Mouse (Mus musculus): ENCODE measurements around the gene Usp39.

Usp39 gene

DNA sequence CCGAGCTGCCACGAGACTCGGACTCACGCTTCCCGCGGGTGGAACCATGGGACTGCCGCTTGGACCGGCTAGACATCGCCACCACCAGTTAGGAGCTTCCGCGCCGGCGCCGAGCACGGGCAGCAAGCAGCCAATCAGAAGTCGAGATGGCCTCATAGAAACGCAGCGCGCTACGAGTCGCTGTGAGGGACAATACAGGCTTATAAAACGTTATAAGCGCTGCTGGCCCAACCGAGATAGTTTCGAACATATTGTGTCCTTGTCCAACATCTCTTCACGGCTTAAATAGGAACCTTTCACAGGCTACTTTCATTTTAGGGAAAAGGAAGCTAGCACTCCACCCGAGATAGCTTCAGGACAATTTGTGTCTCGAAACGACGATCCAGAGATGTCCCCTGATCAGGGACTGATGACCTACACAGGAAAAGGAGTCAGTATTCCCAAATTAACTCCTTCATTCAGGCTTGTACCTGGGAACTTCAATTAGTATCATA, at the start of gene Usp39:
Gene Usp39, minus strand, starts transcription at position 111 of the 494 bp plus-strand sequence.
- peak; percentile 95 for DNase-seq (ENCODE audit: low read depth, low spot score)

DNA sequence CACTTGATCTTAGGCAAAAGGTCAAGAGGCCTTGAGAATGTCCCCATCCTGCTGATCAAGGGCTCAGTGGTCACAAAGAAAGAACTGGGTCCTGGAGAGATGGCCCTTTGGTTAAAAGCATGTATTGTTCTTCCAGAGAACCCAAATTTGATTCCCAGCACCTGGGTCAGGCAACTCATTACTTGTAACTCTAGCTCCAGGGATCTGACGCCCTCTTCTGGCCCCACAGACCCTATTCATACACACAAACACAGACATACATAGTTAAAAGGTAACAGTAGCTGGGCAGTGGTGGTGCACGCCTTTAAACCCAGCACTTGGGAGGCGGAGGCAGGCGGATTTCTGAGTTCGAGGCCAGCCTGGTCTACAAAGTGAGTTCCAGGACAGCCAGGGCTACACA, 47.4 kb upstream of the Usp39 start:
- no peak for DNase-seq (ENCODE audit: low read depth, low spot score)

DNA sequence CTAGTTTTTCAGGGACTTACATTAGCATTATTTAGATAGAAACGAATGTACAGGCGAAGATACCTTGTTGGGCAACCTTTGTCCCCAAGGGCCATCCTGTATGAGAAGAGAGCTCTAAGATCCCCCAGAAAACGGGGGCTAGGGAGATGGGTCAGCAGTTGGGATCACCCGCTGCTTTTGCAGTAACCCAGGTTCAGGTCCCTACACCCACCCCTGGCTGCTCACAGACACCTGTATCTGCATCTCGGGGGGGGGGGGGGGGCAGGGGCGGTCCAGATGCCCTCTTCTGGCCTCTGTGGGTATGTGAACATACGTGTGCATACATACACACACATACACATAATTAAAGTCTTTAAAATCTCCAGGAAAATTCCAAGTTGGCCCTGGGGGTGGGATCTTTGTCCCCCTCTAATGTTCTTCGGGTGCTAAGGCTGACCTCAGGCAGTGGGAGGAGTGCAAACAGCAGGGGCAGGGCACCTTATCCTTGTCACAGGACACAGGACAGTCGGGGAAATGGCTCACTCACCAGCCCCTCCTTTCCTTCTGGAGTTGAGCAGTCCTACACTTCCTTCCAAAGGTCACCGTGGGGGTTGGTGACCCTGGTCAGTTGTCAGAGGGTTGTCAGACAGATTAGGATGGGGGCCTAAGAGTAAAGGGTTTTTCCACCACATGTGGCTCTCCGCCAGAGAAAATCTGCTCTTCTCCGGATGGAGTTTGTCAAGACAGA, 46.0 kb upstream of the Usp39 start:
- DNase-seq (ENCODE audit: low read depth, low spot score), result peak; percentile 59

DNA sequence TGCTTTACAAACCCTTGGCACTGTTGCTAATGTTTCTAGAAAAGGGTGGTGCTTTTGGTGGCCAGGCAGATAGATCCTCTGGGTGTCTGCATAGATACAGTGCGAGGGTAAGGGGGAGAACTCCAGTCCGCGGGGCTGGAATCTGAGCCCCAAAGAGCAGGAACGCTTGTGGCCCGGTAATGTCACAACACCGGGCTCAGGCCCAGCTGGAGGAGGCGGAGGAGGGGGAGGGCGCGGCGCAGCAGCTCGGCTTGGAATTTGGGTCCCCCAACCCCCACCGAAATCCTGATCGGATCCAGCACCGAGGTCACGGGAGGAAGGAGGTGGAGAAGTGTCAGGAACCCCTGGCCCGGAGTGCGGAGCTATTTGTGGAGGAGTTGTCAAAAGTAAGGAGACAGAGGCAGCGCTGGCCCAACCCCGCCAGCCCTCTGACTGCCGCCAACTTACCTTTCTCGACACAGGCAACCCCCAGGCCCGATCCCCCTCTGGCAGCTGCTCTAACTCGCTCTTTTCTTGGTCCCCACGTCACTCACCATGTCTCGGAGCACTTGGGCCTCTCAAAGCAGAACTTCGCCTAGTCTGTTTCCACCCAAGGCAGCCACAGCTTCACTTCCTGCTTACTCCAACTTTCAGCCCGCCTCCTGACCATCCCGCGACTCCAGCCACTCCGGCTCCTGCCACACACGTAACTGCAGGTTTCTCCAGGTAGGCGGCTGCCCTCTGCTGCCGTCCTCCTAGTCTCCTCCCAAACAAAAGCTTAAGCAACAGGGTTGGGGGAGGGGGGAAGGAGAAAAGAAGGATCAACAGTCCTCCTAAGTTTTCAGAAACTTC, 45.2 kb upstream of the Usp39 start, which contains the start of gene Vamp8:
Gene Vamp8, minus strand, starts transcription at position 763 of the 831 bp plus-strand sequence.
- peak; percentile 71 for DNase-seq (ENCODE audit: low read depth, low spot score)

DNA sequence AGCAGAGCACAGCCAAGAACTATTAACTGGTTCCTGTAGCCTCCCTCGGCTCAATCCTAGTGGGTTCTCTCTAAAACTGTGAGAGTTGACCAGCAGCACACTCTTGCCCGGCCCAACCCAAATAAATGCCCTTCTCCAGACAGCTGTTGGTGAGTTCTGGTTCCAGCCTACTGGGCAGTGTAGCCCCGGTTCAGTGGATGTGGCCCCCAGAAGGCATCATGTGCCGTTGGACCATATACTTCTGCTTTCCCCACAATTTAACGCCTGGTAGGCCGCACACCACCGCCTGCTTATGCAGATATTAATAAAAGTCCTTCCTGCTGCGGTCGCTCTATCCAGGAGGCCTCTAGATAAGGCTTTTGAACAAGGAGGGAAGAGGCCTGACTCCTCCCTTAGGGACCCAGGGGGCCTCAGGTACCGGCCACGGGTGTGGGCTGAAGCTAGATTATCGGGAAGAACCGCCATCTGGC, 44.5 kb upstream of the Usp39 start:
- no peak for DNase-seq (ENCODE audit: low read depth, low spot score)

DNA sequence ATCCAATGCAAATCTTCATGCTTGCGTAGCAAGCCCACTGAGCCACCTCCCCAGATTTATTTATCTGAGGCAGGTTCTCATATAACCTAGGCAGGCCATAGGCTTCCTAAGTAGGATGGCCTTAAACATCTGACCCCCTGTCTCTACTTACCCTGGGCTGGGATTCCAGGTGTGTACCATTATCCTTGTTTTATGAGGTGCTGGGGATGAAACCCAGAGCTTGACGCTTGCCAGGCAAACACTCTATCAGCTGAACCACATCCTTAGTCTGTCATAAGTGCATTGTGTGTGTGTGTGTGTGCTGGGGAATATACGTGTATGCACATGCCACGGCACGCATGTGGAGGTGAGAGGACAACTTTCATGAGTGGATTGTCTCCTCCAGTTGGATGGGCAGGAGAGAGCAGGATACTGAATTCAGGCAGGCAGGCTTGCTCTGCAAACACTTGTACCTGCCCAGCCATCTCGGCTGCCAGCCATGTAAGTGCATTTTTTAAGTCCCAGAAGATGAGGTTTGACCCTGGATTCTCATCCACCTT, 43.9 kb upstream of the Usp39 start:
- no peak for DNase-seq (ENCODE audit: low read depth, low spot score)

DNA sequence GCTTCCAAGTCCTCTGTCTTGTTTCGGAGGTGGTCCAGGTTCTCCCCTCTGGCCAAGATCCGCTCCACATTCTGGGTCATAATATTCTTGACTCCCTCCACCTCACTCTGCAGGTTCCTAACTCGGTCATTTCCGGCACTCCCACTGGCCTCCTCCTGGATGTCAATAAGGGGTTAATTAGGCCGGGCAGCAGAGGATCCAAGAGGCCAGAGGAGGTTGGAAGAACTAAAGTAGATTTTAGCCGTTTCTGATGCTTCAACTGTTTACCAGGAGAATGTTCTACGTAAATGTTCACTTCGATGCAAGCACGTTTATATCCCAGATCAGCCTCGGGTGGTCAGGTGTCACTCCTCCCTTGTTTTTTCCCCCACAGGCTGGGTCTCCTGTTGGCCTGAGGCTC, 43.3 kb upstream of the Usp39 start:
- DNase-seq (ENCODE audit: low read depth, low spot score), result no peak

DNA sequence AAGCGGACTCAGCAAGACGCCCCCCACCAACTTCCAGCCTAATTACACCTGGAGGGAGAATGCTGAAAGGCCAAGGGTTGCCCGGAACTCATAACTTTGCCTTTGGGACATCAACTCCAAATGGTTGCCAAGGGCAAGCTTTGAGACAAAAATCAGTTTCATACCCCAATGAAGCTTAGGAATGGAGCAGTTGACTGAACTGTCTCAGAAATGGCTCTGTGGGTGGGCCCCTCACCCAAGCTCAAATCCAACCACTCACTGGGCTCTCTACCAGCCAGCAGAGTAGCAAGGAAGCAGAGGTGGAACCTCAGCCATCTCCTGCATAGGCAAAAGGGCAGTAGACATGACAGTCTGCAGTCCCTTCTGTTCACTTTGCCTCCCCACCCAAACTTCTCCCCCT, 42.8 kb upstream of the Usp39 start:
- no peak for DNase-seq (ENCODE audit: low read depth, low spot score)

DNA sequence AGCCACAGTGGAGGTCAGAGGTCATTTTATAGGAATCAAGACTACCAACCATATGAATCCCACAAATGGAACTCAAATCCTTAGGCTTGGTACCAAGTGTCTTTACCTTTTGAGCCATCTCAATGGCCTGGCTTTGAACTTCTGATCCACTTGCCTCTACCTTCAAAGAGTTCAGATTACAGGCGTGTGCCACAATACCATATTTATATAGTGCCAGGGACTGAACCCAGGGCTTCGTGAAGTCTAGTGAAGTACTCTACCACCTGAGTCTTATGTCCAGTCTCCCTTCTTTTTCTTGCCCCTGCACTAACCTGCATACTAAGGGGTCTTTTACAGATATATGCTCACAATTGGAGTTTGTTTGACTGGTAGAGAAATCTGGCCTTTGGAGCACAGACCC, 41.6 kb upstream of the Usp39 start:
- no peak for DNase-seq (ENCODE audit: low read depth, low spot score)

DNA sequence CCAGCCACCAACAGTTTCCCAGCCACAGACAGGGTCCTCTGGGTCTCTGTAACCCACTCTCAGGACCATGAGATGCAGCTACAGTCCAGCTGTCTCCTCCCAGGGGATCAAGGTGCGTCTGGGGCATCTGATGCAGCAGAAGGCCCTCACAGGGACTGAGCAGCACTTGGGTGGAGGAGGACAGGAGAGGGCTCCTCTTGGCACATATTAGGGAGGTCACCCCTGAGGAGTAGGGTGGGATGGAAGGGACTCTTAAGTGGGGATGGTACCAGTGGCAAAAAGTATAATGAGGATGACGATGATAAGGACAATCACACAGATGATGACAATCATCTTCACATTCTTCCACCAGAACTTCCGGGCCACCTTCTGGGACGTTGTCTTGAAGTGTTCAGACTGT, 40.3 kb upstream of the Usp39 start:
- DNase-seq (ENCODE audit: low read depth, low spot score), result no peak

DNA sequence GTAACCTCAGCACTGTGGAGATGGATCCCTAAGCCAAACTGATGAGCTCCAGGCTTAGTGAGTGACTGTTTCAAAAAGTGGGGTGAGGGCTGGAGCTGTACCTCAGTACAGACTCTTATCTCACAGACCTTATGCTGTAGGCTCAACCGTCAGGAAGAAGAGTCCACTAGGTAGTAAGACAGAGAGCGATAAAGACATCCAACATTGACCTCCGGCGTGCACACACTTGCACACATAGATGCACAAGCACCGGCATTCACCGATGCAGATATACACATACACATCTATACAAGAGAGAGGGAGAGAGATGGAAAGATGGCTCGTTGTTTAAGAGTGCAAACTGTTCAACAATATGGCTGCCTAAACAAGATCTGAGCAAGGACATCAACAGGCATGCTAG, 39.0 kb upstream of the Usp39 start:
- DNase-seq (ENCODE audit: low read depth, low spot score), result no peak

DNA sequence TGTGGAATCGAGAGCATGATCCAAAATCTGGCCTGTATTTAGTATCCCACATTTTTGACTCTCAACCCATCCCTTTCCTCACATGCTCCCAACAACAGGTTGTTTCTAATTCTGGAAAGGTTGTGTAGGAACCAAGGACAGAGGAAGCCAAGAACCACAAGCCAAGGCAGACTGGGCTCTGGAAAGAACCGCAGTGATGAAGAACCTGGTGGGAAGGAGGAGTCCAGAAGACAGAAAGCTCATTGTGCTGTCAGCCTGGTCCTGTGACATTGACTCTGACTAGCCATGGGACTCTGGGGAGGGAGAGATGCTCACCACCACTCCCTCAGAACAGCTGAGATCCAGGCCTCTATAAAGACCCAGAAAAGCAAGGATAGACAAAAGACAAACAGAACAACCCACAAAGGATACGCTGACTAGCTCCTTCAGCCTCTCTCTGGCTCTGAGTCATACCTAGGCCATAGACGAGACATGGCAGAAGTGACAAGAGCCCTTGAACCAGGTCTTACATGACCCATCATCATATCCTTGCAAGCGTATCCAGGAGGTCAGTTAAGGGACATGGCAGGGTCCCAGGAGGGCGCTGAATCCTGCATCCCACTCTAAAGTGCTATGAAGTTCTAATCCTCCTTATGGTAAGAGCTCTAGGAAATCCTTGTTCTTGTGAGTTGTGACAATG, 38.3 kb upstream of the Usp39 start:
- DNase-seq (ENCODE audit: low read depth, low spot score), result no peak

DNA sequence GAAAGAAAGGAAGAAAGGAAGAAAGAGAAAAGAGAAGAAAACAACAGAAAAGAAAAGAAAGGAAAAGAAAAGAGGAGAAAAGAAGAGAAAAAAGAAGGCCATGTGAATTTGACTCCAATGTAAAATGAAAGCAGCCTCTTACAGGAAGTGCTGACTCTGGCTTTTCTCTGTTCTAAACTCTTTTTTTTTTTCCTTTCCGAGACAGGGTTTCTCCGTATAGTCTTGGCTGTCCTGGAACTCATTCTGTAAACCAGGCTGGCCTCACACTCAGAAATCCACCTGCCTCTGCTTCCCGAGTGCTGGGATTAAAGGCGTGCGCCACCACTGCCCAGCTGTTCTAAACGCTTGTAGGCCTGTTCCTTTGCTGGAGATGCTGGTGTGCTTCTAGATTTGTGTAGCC, 37.5 kb upstream of the Usp39 start:
- peak; percentile 46 for DNase-seq (ENCODE audit: low read depth, low spot score)

DNA sequence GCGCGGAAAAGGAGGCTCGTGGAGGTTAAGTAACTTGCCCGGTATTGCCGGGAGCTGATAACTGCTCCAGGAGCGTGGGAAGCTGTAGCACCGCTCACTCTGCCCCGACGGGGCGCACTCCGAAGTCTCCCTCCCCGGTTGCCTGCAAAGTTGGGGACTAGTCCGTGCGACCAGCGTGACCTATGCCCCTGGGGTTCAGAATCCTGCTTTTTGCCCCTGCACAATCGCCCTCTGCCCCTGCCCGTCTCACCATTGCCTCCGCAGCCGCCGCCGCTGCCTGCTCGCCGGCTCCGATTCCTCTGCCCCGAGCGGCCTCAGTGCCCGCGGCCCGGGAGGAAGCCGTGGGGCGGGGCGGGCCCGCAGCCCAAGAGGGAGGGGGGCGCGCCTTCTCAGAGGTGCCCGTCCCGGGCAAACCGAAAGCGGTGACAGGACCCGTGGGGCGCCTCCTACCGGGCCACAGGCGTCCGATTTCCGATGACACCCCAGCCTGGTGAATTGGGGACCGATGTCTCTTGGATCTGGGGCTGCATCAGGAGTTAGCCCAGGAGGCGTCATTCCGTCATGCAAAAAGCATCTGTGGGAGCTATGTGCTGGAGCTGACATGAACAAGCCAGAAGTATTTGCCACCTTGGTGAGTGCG, 35.3 kb upstream of the Usp39 start, which contains the start of gene Vamp5:
Gene Vamp5, minus strand, starts transcription at position 338 of the 640 bp plus-strand sequence.
- DNase-seq (ENCODE audit: low read depth, low spot score), result peak; percentile 93

DNA sequence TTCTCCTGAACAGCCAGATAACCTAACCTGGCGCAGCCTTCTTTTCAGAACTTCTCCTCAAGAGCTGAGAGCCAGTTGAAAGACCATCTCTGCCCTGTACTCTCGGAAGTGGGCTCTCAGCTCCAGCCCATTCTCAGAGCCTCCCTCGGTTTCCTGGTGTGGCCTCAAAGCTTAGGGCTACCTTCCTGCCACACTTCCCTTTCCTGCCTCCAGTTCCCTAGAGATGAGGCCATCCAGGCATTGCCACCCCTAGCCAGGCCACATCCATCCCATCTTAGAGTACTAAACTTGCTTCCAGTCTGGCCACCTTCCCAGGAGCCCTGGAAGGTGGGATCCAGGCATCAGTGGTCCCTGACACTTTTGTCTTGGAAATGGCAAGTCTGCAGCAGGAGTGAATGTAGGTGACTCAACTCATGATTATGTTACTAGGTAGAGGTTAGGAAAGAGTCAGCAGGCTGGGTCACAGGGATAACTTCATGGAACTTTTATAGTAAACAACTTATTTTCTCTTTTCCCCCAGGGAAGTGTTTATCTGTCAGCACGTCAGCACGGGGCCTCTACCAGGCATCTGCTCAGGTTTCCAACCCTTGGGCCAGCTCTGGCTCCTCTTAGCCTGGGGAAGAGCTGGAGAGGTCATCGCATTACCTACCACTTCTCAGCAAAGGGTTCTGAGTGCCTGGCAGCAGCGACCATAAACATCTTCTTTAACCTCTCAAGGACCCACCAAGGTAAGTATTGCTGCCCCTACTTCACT, 34.6 kb upstream of the Usp39 start:
- DNase-seq (ENCODE audit: low read depth, low spot score), result no peak

DNA sequence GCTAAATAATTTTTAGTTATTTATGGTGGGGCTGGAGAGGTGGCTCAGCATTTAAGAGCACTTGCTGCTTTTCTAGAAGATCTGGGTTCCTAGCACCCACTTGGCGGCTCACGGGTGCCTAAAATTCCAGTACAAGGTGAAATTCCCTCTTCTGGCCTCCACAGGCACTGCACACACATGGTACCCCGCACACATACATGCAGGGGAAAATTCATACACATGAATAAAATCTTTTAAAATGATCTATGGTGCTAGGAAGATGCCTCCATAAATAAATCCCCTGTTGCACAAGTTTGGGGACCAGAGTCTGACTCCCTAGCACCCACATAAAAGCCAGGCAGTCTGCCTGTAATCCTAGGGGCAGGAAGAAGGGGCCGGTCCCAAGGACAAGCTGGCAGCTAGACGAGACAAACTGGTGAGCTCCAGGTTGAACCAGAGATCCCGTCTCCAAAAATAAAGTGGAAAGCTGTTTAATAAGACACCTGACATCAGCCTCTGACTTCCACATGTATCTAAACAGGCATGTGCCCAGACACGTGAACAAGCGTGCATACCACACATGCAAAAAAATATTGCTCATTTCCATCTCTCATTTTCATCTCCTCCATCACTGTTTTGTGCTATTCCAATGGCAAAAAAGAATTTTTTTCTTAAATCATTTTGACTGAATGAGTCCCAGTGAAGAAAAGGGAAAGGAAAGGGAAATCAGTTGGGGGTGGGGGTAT, 33.7 kb upstream of the Usp39 start:
- DNase-seq (ENCODE audit: low read depth, low spot score), result no peak

DNA sequence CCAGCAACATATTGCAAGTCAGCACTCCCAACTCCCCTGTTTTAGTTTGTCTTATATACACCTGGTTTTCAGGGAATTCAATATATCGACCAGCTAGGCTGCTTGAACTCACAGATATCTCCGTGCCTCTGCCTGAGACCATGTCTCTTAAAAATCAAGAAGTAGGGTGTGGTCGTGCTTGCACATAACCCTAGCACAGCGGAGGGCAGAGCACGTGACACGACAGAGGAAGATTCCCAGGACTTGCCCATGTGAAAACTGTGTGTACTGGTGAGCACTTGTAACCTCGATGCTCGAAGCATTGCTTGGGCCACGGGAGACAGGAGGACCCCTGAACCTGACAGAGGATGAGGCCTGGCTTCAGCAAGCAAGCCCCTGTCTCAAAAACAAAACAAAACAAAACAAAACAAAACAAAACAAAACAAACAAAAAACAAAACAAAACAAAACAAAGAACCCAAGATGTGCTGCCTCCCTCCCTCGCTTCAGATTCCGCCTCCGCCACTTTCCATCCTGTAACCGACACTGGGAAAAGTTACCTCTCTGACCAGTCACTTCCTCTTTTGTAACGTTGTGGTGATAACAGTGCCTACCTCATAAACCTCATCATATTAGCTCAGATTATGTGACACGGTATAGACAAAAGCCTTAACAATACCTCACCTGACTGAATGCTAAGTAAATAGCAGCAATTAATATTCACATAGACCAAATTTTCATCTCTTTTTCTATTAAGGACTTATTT, 30.0 kb upstream of the Usp39 start:
- peak; percentile 56 for DNase-seq (ENCODE audit: low read depth, low spot score)

DNA sequence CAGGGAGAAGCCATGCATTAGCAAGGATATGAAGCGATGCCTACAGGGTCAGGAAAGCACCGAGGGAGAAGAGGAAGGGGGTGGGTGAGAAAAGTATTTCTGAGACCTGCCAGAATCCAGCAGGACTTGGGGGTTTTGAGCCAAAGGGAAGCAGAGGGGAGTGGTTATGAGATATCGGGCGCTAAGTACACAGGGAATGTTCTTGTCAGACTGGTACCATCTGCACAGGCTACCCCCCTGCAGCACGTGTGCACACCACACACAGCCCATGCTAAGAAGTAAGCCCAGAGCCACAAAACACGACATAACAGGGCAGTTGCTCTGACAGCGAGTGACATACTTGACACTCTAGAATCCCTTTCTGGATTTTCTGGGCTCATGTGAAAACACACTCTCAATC, 29.2 kb upstream of the Usp39 start:
- no peak for DNase-seq (ENCODE audit: low read depth, low spot score)

DNA sequence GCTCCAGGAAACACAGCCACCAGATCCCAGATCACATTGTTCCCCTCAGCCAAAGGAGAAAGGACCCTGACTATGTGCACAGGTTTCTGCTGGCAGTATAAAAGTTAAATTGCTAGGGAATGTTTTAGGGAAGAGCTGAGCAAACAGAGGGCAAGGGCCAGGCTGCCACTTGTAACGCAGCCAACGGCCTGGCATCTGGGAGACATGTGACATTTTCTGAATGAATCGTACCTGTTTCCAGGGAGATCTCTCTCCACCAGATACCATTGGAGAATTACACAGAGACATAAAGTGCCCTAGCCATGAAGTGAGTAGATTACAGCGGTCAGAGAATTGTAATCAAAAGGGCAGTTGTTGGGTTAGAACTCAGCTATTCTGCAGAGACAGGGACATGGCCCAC, 28.2 kb upstream of the Usp39 start:
- no peak for DNase-seq (ENCODE audit: low read depth, low spot score)

All from CD4-positive, CD25-positive, alpha-beta regulatory T cell, adult 2 months (primary cell).